Mouse (Mus musculus) granulocyte monocyte progenitor cell, adult 5-6 weeks (primary cell): ENCODE results near the gene Nop16. TPM values are rescaled to one million over a fixed set of nuclear protein-coding genes. Genes with fewer than 3 reads are reported as not detected.
"Not testable (repeated sequence)": the region's sequence is repeated elsewhere in the genome, so short reads cannot be mapped to it uniquely, and the experiment has no call there.

Source experiments
- ATAC-seq: replicated peaks from 2 replicates; pipeline ENCODE4 v1.8.0; 2016; ENCODE audit warnings: mild to moderate bottlenecking, moderate TSS enrichment, inconsistent platforms; ENCODE audit not compliant: poor library complexity, severe bottlenecking
- total RNA-seq, 2 experiments: library from RNA; stranded (forward) in 1 of 2; stranded (reverse) in 1 of 2; fragments of 200-712, 200-1000 nt in 1 of 2; fragments of >200 nt in 1 of 2; fragmentation: Nextera tagmentation in 1 of 2; gene quantifications; 2 replicates each; pipeline ENCODE4 v1.2.3; 2014 to 2017

Nop16 gene
- total RNA-seq (2014; fragmentation: Nextera tagmentation) (90.9 and 122 TPM in 2 replicates), total RNA-seq (2017) (101 and 118 TPM in 2 replicates)

DNA sequence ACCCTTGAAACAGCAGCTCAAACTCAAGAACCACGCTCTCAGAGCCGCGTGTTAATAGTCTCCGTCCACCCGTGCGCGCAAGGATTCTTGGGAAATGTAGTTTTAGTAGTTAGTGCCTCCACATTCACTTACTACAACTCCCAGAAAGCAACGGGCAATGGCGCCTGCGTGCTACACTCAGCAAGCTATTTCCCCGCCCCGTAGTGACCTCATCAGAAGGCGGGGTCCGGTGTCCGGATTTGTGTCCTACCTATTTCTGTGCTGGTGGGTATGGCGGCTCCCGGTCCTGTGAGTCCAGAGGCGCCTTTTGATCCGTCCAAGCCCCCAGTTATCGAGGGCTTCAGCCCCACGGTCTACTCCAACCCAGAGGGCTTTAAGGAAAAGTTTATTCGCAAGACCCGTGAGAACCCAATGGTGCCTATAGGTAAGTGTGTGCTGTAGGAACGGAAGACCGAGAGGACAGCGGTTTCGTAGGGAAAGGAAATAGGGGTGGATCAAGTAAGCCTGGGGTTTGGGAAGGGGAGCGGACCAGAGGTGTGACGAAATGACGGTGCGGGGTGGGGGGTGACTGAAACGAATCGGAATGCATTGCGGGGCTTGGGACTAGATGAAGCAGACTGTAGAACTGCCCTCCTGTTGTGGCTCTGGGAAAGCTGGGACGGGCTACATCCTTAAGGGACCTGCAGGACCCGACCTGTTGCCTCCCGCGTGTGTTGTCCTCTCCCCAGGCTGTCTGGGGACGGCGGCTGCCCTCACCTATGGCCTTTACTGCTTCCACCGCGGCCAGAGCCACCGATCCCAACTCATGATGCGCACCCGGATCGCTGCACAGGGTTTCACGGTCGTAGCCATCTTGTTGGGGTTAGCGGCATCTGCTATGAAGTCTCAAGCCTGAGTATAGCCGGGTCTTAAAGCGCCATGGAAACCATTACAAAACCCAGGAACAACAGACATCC, at the start of gene Nop16, which contains the start of gene Higd2a:
Nop16 (minus strand) TSS at position 95 of the 956 bp plus-strand sequence.
Higd2a (plus strand) TSS at position 212 of the 956 bp plus-strand sequence.
- peak; percentile 87 for ATAC-seq

DNA sequence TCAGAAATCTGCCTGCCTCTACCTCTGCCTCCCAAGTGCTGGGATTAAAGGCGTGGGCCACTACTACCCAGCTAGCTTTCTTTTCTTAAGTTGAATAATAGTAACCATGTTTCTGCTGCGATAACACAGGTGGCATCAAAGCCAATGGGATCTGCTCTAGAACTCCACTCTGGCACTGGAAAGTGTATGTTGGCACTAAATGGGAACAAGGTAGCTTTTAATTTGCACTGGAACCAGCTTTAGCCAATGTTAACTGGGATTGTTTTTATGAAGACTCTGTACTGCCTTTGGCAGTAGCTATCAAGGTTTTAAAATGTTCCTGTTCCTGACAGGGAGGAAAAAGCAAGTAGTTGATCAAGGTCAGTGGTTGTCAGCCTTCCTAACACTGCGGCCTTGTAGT, 45.1 kb upstream of the Nop16 start:
- ATAC-seq = no peak

GRCm38 (mm10) chr13:54632731-54633277, 42.9 kb upstream of the Nop16 start:
- no peak for ATAC-seq

DNA sequence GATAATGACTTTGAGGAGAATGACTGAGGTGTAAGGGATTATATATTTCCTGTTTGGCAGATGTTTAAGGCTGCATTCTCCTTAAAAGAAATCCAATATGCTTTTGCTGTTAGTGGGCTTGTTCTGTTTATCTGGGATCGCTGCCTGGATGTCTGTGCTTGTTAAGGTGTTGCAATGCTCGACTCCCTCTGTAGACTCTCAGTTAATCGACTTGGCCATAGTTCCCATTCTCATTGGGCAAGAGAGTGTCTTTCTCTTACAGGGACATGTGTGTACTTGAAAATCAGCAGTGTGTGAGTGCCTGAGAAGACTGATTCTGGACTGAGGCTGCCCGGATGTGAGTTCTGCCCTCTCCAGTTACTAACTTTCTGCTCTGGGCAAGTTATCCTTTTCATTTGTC, 39.2 kb upstream of the Nop16 start:
- no peak for ATAC-seq

- peak; percentile 24 for ATAC-seq
Observed at GRCm38 (mm10) chr13:54621960-54622521, 32.2 kb upstream of the Nop16 start.

DNA sequence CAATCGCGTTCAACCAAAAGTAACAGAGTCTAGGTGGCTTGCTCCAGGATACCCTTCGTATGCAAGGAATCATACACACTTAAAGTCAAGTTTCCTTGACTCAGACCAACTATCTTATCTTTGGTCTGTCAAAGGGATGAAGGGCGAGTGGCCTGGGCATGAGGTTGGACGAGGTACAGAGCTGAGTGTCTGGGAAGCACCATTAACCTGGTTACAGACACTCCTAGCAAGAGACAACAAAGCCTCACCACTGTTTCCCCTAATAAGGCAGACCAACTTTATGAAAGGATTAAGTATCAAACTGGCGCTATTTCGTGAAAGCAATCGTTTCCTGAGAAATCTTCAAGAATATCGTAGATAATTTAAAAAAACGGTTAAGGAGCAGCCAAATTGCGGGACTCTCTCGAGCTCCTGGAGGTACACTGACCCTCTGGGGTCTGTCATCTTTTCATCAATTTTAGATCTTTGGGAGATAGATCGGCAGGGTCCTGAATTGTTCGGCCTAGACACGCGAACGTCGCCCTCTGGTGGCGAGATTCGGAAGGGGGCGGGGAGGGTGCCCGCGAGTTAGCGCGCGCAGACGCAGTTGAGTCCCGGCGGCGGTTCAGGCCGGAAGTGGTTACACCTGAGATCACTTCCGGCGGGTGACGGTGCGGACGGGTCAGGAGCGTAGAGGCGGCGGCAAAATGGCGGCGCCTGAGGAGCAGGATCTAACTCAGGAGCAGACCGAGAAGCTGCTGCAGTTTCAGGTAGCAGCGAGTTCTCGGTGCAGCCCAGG, 31.5 kb upstream of the Nop16 start, which contains the start of gene Faf2:
Faf2 (plus strand) TSS at position 630 of the 778 bp plus-strand sequence.
- ATAC-seq = peak; percentile 95

- ATAC-seq = peak; percentile 29; the same call in 1 of the 2 replicates
Observed at GRCm38 (mm10) chr13:54616998-54617397, 27.1 kb upstream of the Nop16 start.

DNA sequence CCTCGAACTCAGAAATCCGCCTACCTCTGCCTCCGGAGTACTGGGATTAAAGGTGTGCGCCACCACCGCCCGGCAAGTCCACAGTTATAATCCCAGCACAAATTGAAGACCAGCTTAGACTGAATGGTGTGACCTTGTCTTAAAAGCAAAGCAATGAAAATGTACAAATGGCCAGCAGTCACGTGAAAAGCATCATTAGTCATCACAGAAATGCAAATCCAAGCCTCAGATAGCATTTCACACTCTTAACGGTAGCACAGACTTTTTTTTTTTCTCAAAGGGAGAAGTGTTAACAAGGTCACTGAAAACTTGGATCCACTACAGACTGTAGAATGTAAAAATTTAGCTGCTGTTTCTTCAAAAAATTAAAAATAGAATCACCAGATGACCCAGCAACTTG, 26.4 kb upstream of the Nop16 start:
- no peak for ATAC-seq

DNA sequence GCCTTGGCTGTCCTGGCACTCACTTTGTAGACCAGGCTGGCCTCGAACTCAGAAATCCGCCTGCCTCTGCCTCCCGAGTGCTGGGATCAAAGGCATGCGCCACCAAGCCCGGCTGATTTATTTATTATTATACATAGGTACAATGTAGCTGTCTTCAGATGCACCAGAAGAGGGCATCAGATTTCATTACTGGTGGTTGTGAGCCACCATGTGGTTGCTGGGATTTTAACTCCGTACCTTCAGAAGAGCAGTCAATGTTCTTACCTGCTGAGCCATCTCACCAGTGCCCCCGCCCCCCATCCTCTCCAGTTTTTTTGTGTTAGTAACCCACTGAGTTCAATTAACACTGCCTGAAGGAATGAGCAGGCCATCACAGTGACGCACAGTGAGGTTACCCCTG, 23.3 kb upstream of the Nop16 start:
- not testable (repeated sequence) for ATAC-seq

GRCm38 (mm10) chr13:54610972-54611754, 21.3 kb upstream of the Nop16 start, which contains the start of gene Cltb:
TSS of gene Cltb (minus strand) at chr13:54611344.
- peak; percentile 80 for ATAC-seq

GRCm38 (mm10) chr13:54610613-54610971, 20.7 kb upstream of the Nop16 start:
- ATAC-seq = peak; percentile 27

GRCm38 (mm10) chr13:54609301-54609700, 19.4 kb upstream of the Nop16 start:
- ATAC-seq = no peak

GRCm38 (mm10) chr13:54608666-54609065, 18.8 kb upstream of the Nop16 start:
- ATAC-seq = no peak

GRCm38 (mm10) chr13:54608002-54608401, 18.1 kb upstream of the Nop16 start:
- no peak for ATAC-seq

GRCm38 (mm10) chr13:54607204-54607603, 17.3 kb upstream of the Nop16 start:
- ATAC-seq = no peak

GRCm38 (mm10) chr13:54605426-54605825, 15.5 kb upstream of the Nop16 start:
- ATAC-seq = no peak

DNA sequence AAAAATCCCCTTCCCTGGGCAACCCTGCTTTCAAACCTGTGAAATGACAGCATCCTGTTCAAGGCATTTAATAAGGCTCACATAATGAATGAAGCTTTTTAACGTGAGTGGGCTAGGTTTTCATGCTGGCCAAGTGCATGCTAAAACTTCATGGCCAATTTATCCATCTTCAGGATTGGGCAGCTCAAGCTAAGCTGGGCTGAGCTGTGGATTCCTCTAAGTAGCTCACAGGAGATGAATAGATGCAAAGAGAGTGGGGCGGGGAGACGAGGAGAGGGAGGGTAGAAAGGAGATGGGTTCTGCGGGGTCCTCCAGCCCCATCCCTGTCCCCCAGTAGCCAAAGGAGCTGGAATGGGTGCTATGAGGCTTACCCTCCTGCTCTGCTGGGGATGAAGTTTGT, 14.3 kb upstream of the Nop16 start:
- no peak for ATAC-seq

GRCm38 (mm10) chr13:54603501-54603900, 13.6 kb upstream of the Nop16 start:
- no peak for ATAC-seq

DNA sequence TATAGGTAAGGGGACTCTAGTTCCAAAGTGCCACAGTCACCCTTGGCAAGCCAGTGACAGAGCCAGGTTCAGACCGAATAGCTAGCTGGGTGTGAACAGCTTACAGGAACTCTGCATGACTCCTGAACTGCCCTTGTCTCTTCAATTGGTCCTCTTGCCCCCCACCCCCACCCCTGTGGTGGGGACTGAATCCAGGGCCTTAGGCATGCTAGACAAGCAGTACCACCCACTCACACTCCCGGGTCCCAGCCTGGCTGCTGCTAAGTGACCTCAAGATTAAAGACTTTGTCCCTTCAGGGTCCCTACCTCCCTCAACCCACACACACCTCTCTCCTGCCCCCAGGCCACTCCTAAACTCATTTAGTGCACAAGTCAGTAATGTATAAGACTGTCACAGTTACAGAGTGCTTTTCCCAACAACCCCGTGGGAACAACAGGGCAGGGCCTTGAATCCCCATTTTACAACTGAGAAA, 12.8 kb upstream of the Nop16 start:
- no peak for ATAC-seq
